Mouse (Mus musculus): ENCODE measurements around the gene Fgd6.

The Fgd6 gene

GRCm38 (mm10) chr10:94140227-94140931 lies 104.6 kb downstream of the Fgd6 start:
- DNase-seq: no peak

- DNase-seq: no peak
Observed at GRCm38 (mm10) chr10:94142427-94142826, 106.6 kb downstream of the Fgd6 start.

- DNase-seq: no peak
Observed at GRCm38 (mm10) chr10:94144581-94144980, 108.8 kb downstream of the Fgd6 start.

GRCm38 (mm10) chr10:94147391-94147755 lies 111.6 kb downstream of the Fgd6 start:
- DNase-seq: no peak

- DNase-seq: peak; percentile 93
Observed at GRCm38 (mm10) chr10:94147756-94148531, 112.1 kb downstream of the Fgd6 start, which contains the start of gene Nr2c1. Gene Nr2c1 (plus strand): TSS chr10:94148023.

- no peak for DNase-seq
Observed at GRCm38 (mm10) chr10:94151488-94151887, 115.7 kb downstream of the Fgd6 start.

GRCm38 (mm10) chr10:94153841-94154240 lies 118.0 kb downstream of the Fgd6 start:
- no peak for DNase-seq

- no peak for DNase-seq
Observed at GRCm38 (mm10) chr10:94158962-94159361, 123.2 kb downstream of the Fgd6 start.

GRCm38 (mm10) chr10:94159406-94159805 lies 123.6 kb downstream of the Fgd6 start:
- no peak for DNase-seq

GRCm38 (mm10) chr10:94161051-94161765 lies 125.4 kb downstream of the Fgd6 start:
- DNase-seq: no peak

GRCm38 (mm10) chr10:94162031-94162430 lies 126.2 kb downstream of the Fgd6 start:
- DNase-seq: no peak

GRCm38 (mm10) chr10:94164104-94164845 lies 128.5 kb downstream of the Fgd6 start:
- no peak for DNase-seq

- DNase-seq: no peak
Observed at GRCm38 (mm10) chr10:94165426-94165825, 129.6 kb downstream of the Fgd6 start.

GRCm38 (mm10) chr10:94167051-94167750 lies 131.4 kb downstream of the Fgd6 start:
- DNase-seq: no peak

GRCm38 (mm10) chr10:94171440-94172130 lies 135.8 kb downstream of the Fgd6 start:
- DNase-seq: no peak

- no peak for DNase-seq
Observed at GRCm38 (mm10) chr10:94172137-94172536, 136.3 kb downstream of the Fgd6 start.

- no peak for DNase-seq
Observed at GRCm38 (mm10) chr10:94172706-94173105, 136.9 kb downstream of the Fgd6 start.

- no peak for DNase-seq
Observed at GRCm38 (mm10) chr10:94174652-94175051, 138.9 kb downstream of the Fgd6 start.

- DNase-seq: peak; percentile 67
Observed at GRCm38 (mm10) chr10:94183199-94183598, 147.4 kb downstream of the Fgd6 start.
